Mouse (Mus musculus) right cerebral cortex, postnatal 14 days (tissue): ENCODE measurements around the gene Ubxn11.

ENCODE experiments used
- DNase-seq: peaks from one replicate; pipeline ENCODE4 v3.0.0; 2022

Gene Ubxn11

GRCm38 (mm10) chr4:134101979-134102741 is at the start of gene Ubxn11:
TSS of gene Ubxn11 (plus strand) at chr4:134102570.
- peak; percentile 86 for DNase-seq

GRCm38 (mm10) chr4:134053538-134053937 is 48.8 kb upstream of the Ubxn11 start, which contains the start of gene Zfp683:
TSS of gene Zfp683 (plus strand) at chr4:134053838.
- DNase-seq, result no peak

GRCm38 (mm10) chr4:134058166-134058715 is 44.1 kb upstream of the Ubxn11 start:
- DNase-seq, result no peak

- DNase-seq, result no peak
Observed at GRCm38 (mm10) chr4:134058908-134059307, 43.5 kb upstream of the Ubxn11 start.

GRCm38 (mm10) chr4:134060135-134060865 is 42.1 kb upstream of the Ubxn11 start, which contains the start of gene Crybg2:
TSS of gene Crybg2 (plus strand) at chr4:134060815.
- DNase-seq, result no peak

GRCm38 (mm10) chr4:134061166-134061830 is 41.1 kb upstream of the Ubxn11 start:
- no peak for DNase-seq

- DNase-seq, result no peak
Observed at GRCm38 (mm10) chr4:134061944-134062446, 40.4 kb upstream of the Ubxn11 start.

- no peak for DNase-seq
Observed at GRCm38 (mm10) chr4:134062561-134062960, 39.8 kb upstream of the Ubxn11 start.

- no peak for DNase-seq
Observed at GRCm38 (mm10) chr4:134065431-134066004, 36.9 kb upstream of the Ubxn11 start.

GRCm38 (mm10) chr4:134067383-134067782 is 35.0 kb upstream of the Ubxn11 start:
- DNase-seq, result no peak

- DNase-seq, result no peak
Observed at GRCm38 (mm10) chr4:134067833-134068544, 34.4 kb upstream of the Ubxn11 start.

GRCm38 (mm10) chr4:134068793-134069580 is 33.4 kb upstream of the Ubxn11 start:
- no peak for DNase-seq

- DNase-seq, result peak; percentile 45
Observed at GRCm38 (mm10) chr4:134078694-134079093, 23.7 kb upstream of the Ubxn11 start.

- DNase-seq, result no peak
Observed at GRCm38 (mm10) chr4:134080674-134081073, 21.7 kb upstream of the Ubxn11 start.

- peak; percentile 48 for DNase-seq
Observed at GRCm38 (mm10) chr4:134081730-134082386, 20.5 kb upstream of the Ubxn11 start.

GRCm38 (mm10) chr4:134082460-134082859 is 19.9 kb upstream of the Ubxn11 start:
- DNase-seq, result no peak

GRCm38 (mm10) chr4:134084999-134085398 is 17.4 kb upstream of the Ubxn11 start:
- DNase-seq, result no peak

- no peak for DNase-seq
Observed at GRCm38 (mm10) chr4:134087412-134087811, 15.0 kb upstream of the Ubxn11 start.

GRCm38 (mm10) chr4:134089029-134089428 is 13.3 kb upstream of the Ubxn11 start:
- no peak for DNase-seq

- no peak for DNase-seq
Observed at GRCm38 (mm10) chr4:134090521-134091224, 11.7 kb upstream of the Ubxn11 start.
